Mouse (Mus musculus) thymus, postnatal 4 days (tissue): ENCODE data around the gene Bloc1s4.

ENCODE experiments used
- DNase-seq: peaks from one replicate; pipeline ENCODE4 v3.0.0; 2021

Gene Bloc1s4

GRCm38 (mm10) chr5:36714832-36715231 lies 33.6 kb downstream of the Bloc1s4 start:
- DNase-seq: no peak

GRCm38 (mm10) chr5:36713693-36714092 lies 34.8 kb downstream of the Bloc1s4 start:
- no peak for DNase-seq

GRCm38 (mm10) chr5:36712553-36713534 lies 35.6 kb downstream of the Bloc1s4 start:
- peak; percentile 82 for DNase-seq

- no peak for DNase-seq
These were observed 36.6 kb downstream of the Bloc1s4 start for GRCm38 (mm10) chr5:36711863-36712262.

- no peak for DNase-seq
These were observed 42.7 kb downstream of the Bloc1s4 start for GRCm38 (mm10) chr5:36705792-36706191.

- DNase-seq: no peak
These were observed 43.1 kb downstream of the Bloc1s4 start for GRCm38 (mm10) chr5:36705390-36705789.

- DNase-seq: no peak
These were observed 43.8 kb downstream of the Bloc1s4 start for GRCm38 (mm10) chr5:36704684-36705083.

- no peak for DNase-seq
These were observed 47.4 kb downstream of the Bloc1s4 start for GRCm38 (mm10) chr5:36700939-36701620.

GRCm38 (mm10) chr5:36698689-36699088 lies 49.8 kb downstream of the Bloc1s4 start:
- DNase-seq: no peak

GRCm38 (mm10) chr5:36698067-36698670 lies 50.3 kb downstream of the Bloc1s4 start:
- DNase-seq: no peak
